Mouse (Mus musculus) E14TG2a.4 (cell line): ENCODE results near the gene Msx1.
A peak's percentile ranks its signal among the peaks of the same experiment; 100 is the strongest.

Experiments
- H3K27me3 ChIP-seq: 2 replicates; pipeline ENCODE4 v1.6.1; 2014; ENCODE audit warnings: low read length, control low read depth; ENCODE audit not compliant: insufficient read depth
- H3K36me3 ChIP-seq: 2 replicates; pipeline ENCODE4 v1.6.1; 2014; ENCODE audit warnings: low read length, control low read depth; ENCODE audit not compliant: insufficient read depth
- H3K4me1 ChIP-seq: replicated peaks from 2 replicates; pipeline ENCODE4 v1.6.1; 2014; ENCODE audit warnings: low read depth, low read length, control low read depth
- H3K4me3 ChIP-seq: replicated peaks from 2 replicates; pipeline ENCODE4 v1.5.1; 2014; ENCODE audit warnings: mild to moderate bottlenecking, low read length
- H3K9me3 ChIP-seq: 2 replicates; pipeline ENCODE4 v1.6.1; 2014; ENCODE audit warnings: low read length, control low read depth
- CTCF ChIP-seq: conservative IDR thresholded peaks from 2 replicates; pipeline ENCODE4 v1.5.1; 2014; ENCODE audit warnings: low read length
- NANOG ChIP-seq: IDR thresholded peaks from 2 replicates; pipeline ENCODE4 v1.6.1; 2014; ENCODE audit warnings: borderline replicate concordance, low read length, mixed read lengths
- POU5F1 ChIP-seq: IDR thresholded peaks from 2 replicates; pipeline ENCODE4 v1.6.1; 2014; ENCODE audit warnings: low read length, borderline replicate concordance

Msx1 gene

GRCm38 (mm10) chr5:37828001-37828400 is 3.6 kb upstream of the Msx1 start:
- Histone ChIP-seq H3K27me3 (peaks cover 91% of the 10 kb centered on the region), H3K4me1 (peaks cover 86% of the 10 kb centered on the region), H3K36me3 (no peaks in the 10 kb centered on the region), H3K4me3 (peak overlapping the region; percentile 49; the same call in 1 of the 2 replicates), H3K9me3 (no peaks in the 10 kb centered on the region)
- TF ChIP-seq POU5F1 (no peak), CTCF (no peak), NANOG (no peak)

GRCm38 (mm10) chr5:37827626-37827950 is 3.2 kb upstream of the Msx1 start:
- H3K27me3 ChIP-seq = peaks cover 91% of the 10 kb centered on the region
- peaks cover 86% of the 10 kb centered on the region for H3K4me1 ChIP-seq
- no peaks in the 10 kb centered on the region for H3K36me3 ChIP-seq
- TF ChIP-seq NANOG (no peak), CTCF (no peak), POU5F1 (no peak)
- no peaks in the 10 kb centered on the region for H3K9me3 ChIP-seq
- peak overlapping the region; percentile 52; the same call in 1 of the 2 replicates for H3K4me3 ChIP-seq

- peak overlapping the region; percentile 52 for H3K4me3 ChIP-seq
- peaks cover 91% of the 10 kb centered on the region for H3K27me3 ChIP-seq
- H3K9me3 ChIP-seq = no peaks in the 10 kb centered on the region
- no peak for TF ChIP-seq POU5F1
- TF ChIP-seq CTCF = no peak
- no peak for TF ChIP-seq NANOG
- peaks cover 80% of the 10 kb centered on the region for H3K4me1 ChIP-seq
- H3K36me3 ChIP-seq = no peaks in the 10 kb centered on the region
These were observed 2.6 kb upstream of the Msx1 start for GRCm38 (mm10) chr5:37826706-37827625.

- Histone ChIP-seq H3K36me3 (no peaks in the 10 kb centered on the region), H3K27me3 (peaks cover 91% of the 10 kb centered on the region), H3K4me1 (peaks cover 76% of the 10 kb centered on the region), H3K9me3 (no peaks in the 10 kb centered on the region), H3K4me3 (no peak overlapping the region; the same call in 1 of the 2 replicates)
- TF ChIP-seq POU5F1 = no peak
- TF ChIP-seq NANOG = no peak
- no peak for TF ChIP-seq CTCF
These were observed 1.4 kb upstream of the Msx1 start for GRCm38 (mm10) chr5:37825611-37826445.

- H3K9me3 ChIP-seq = no peaks in the 10 kb centered on the region
- no peak overlapping the region for H3K4me3 ChIP-seq
- peaks cover 91% of the 10 kb centered on the region for H3K27me3 ChIP-seq
- no peak for TF ChIP-seq POU5F1
- TF ChIP-seq NANOG = no peak
- TF ChIP-seq CTCF = no peak
- peaks cover 74% of the 10 kb centered on the region for H3K4me1 ChIP-seq
- H3K36me3 ChIP-seq = no peaks in the 10 kb centered on the region
These were observed 773 bp upstream of the Msx1 start for GRCm38 (mm10) chr5:37825111-37825600.

- H3K4me3 ChIP-seq = peak overlapping the region; percentile 77
- TF ChIP-seq POU5F1 = no peak
- TF ChIP-seq CTCF = no peak
- no peak for TF ChIP-seq NANOG
- H3K9me3 ChIP-seq = peaks cover 9% of the 10 kb centered on the region; the same call in 1 of the 2 replicates
- peaks cover 63% of the 10 kb centered on the region for H3K4me1 ChIP-seq
- H3K27me3 ChIP-seq = peaks cover 97% of the 10 kb centered on the region
- no peaks in the 10 kb centered on the region for H3K36me3 ChIP-seq
These were observed 492 bp downstream of the Msx1 start for GRCm38 (mm10) chr5:37823721-37824460.

- H3K36me3 ChIP-seq = no peaks in the 10 kb centered on the region
- TF ChIP-seq POU5F1 (no peak), NANOG (no peak), CTCF (no peak)
- peaks cover 63% of the 10 kb centered on the region for H3K4me1 ChIP-seq
- H3K4me3 ChIP-seq = peak overlapping the region; percentile 77
- H3K9me3 ChIP-seq = peaks cover 9% of the 10 kb centered on the region; the same call in 1 of the 2 replicates
- peaks cover 97% of the 10 kb centered on the region for H3K27me3 ChIP-seq
These were observed 1.3 kb downstream of the Msx1 start for GRCm38 (mm10) chr5:37822791-37823720.
